In genomic region chr10:45866860-45867259, GRCm38 (mm10) we compare ENCODE assay signal across 12 mouse cellular contexts.
"Had no signal": no experiment of that assay in that cellular context is flagged by ENCODE, and none has a peak within 500 bp of the region (broad histone marks: within the 10 kb centered on the region; RNA-seq: fewer than 3 reads in every experiment).

No protein-coding gene starts in this region.

- DNase-seq: left cerebral cortex, postnatal 4 days; right cerebral cortex, postnatal 4 days; spleen, adult 18-20 months; thymus, adult 18-20 months; thymus, postnatal 14 days had no signal

- H3K27me3 ChIP-seq: intestine, embryonic 15.5 days; liver, embryonic 12.5 days; midbrain, embryonic 13.5 days; neural tube, embryonic 15.5 days had no signal

- ATAC-seq: intestine, embryonic 15.5 days; liver, embryonic 12.5 days; midbrain, embryonic 13.5 days had no signal

- H3K4me2 ChIP-seq: intestine, embryonic 15.5 days; liver, embryonic 12.5 days; midbrain, embryonic 13.5 days; neural tube, embryonic 15.5 days had no signal

- H3K9me3 ChIP-seq: intestine, embryonic 15.5 days; liver, embryonic 12.5 days; midbrain, embryonic 13.5 days; neural tube, embryonic 15.5 days had no signal

- H3K36me3 ChIP-seq: intestine, embryonic 15.5 days; liver, embryonic 12.5 days; midbrain, embryonic 13.5 days; neural tube, embryonic 15.5 days had no signal

- H3K4me1 ChIP-seq: intestine, embryonic 15.5 days; liver, embryonic 12.5 days; neural tube, embryonic 15.5 days had no signal

- H3K27ac ChIP-seq: intestine, embryonic 15.5 days; layer of hippocampus, adult 2 months; liver, embryonic 12.5 days; macrophage; midbrain, embryonic 13.5 days; neural tube, embryonic 15.5 days had no signal

- H3K9ac ChIP-seq: intestine, embryonic 15.5 days; liver, embryonic 12.5 days; midbrain, embryonic 13.5 days; neural tube, embryonic 15.5 days had no signal

- H3K4me3 ChIP-seq: intestine, embryonic 15.5 days; layer of hippocampus, adult 2 months; liver, embryonic 12.5 days; midbrain, embryonic 13.5 days; myocyte; neural tube, embryonic 15.5 days had no signal
